11 mouse cellular contexts compared by ENCODE assay signal in genomic region chr17:15192840-15193239, GRCm38 (mm10).
DNase-seq lines count a peak whose midpoint lies in the region; ATAC-seq and TF ChIP-seq lines count a peak whose summit lies in the region.
"Had no signal": no experiment of that assay in that cellular context is flagged by ENCODE, and none has a peak within 500 bp of the region (broad histone marks: within the 10 kb centered on the region; RNA-seq: fewer than 3 reads in every experiment).

No protein-coding gene starts in this region.

- no peak overlapping the region for H3K4me2 ChIP-seq in kidney, embryonic 14.5 days (replicated peaks; ENCODE audit: low read depth, low read length)
- no peak overlapping the region for H3K4me2 ChIP-seq in heart, embryonic 15.5 days
- no peak overlapping the region for H3K4me2 ChIP-seq in kidney, postnatal 0 days (ENCODE audit: low read length)
- no peak overlapping the region for H3K4me2 ChIP-seq in midbrain, embryonic 13.5 days (replicated peaks)
- H3K4me2 ChIP-seq in midbrain, embryonic 16.5 days (ENCODE audit: low read length), result no peak overlapping the region
- H3K4me2 ChIP-seq: embryonic facial prominence, embryonic 12.5 days had no signal

- H3K27ac ChIP-seq in kidney, adult 2 months (ENCODE audit: insufficient read depth, low read depth, low read length), result no peak overlapping the region
- H3K27ac ChIP-seq in kidney, embryonic 14.5 days (ENCODE audit: low read depth, low read length), result no peak overlapping the region
- H3K27ac ChIP-seq in heart, embryonic 15.5 days, result no peak overlapping the region
- no peak overlapping the region for H3K27ac ChIP-seq in kidney, postnatal 0 days
- no peak overlapping the region for H3K27ac ChIP-seq in midbrain, embryonic 13.5 days
- no peak overlapping the region for H3K27ac ChIP-seq in midbrain, embryonic 16.5 days (ENCODE audit: low read length)
- H3K27ac ChIP-seq: embryonic facial prominence, embryonic 12.5 days had no signal

- no peaks in the 10 kb centered on the region for H3K36me3 ChIP-seq in kidney, adult 2 months (ENCODE audit: control insufficient read depth, insufficient read depth, low read length)
- no peaks in the 10 kb centered on the region for H3K36me3 ChIP-seq in kidney, embryonic 14.5 days (ENCODE audit: control insufficient read depth, insufficient read depth, low read length)
- no peaks in the 10 kb centered on the region for H3K36me3 ChIP-seq in heart, embryonic 15.5 days
- no peaks in the 10 kb centered on the region for H3K36me3 ChIP-seq in kidney, postnatal 0 days (ENCODE audit: insufficient read depth, low read length)
- no peaks in the 10 kb centered on the region for H3K36me3 ChIP-seq in midbrain, embryonic 13.5 days
- no peaks in the 10 kb centered on the region for H3K36me3 ChIP-seq in midbrain, embryonic 16.5 days (ENCODE audit: control insufficient read depth, insufficient read depth, low read length)
- H3K36me3 ChIP-seq: embryonic facial prominence, embryonic 12.5 days had no signal

- no peak for TF ChIP-seq POLR2A in kidney, adult 2 months (IDR thresholded peaks at IDR 0.05; ENCODE audit: low read depth, low read length)

- H3K4me1 ChIP-seq in kidney, adult 2 months (ENCODE audit: control insufficient read depth, insufficient read depth, low read length), result no peaks in the 10 kb centered on the region
- peaks cover 12% of the 10 kb centered on the region for H3K4me1 ChIP-seq in kidney, embryonic 14.5 days (ENCODE audit: control insufficient read depth, insufficient read depth, low read length)
- peaks cover 13% of the 10 kb centered on the region for H3K4me1 ChIP-seq in heart, embryonic 15.5 days (replicated peaks)
- peaks cover 5% of the 10 kb centered on the region; the same call in 1 of the 2 replicates for H3K4me1 ChIP-seq in kidney, postnatal 0 days (replicated peaks; ENCODE audit: insufficient read depth, low read length)
- H3K4me1 ChIP-seq in midbrain, embryonic 13.5 days (replicated peaks), result peaks cover 23% of the 10 kb centered on the region
- peaks cover 9% of the 10 kb centered on the region for H3K4me1 ChIP-seq in midbrain, embryonic 16.5 days (ENCODE audit: control insufficient read depth, insufficient read depth, low read length)

- H3K4me3 ChIP-seq in kidney, adult 2 months (ENCODE audit: insufficient read depth, low read depth, low read length), result no peak overlapping the region
- no peak overlapping the region for H3K4me3 ChIP-seq in kidney, embryonic 14.5 days (ENCODE audit: low read length)
- H3K4me3 ChIP-seq in heart, embryonic 15.5 days, result no peak overlapping the region
- H3K4me3 ChIP-seq in kidney, postnatal 0 days (replicated peaks; ENCODE audit: low read depth, low read length), result no peak overlapping the region
- no peak overlapping the region for H3K4me3 ChIP-seq in midbrain, embryonic 13.5 days (replicated peaks)
- H3K4me3 ChIP-seq in midbrain, embryonic 16.5 days (ENCODE audit: low read depth, low read length), result no peak overlapping the region
- H3K4me3 ChIP-seq: embryonic facial prominence, embryonic 12.5 days had no signal

- H3K9me3 ChIP-seq in kidney, embryonic 14.5 days (ENCODE audit: control insufficient read depth, low read length), result no peaks in the 10 kb centered on the region
- H3K9me3 ChIP-seq in heart, embryonic 15.5 days (replicated peaks), result no peaks in the 10 kb centered on the region
- no peaks in the 10 kb centered on the region for H3K9me3 ChIP-seq in kidney, postnatal 0 days (replicated peaks; ENCODE audit: low read length)
- no peaks in the 10 kb centered on the region for H3K9me3 ChIP-seq in midbrain, embryonic 13.5 days
- no peaks in the 10 kb centered on the region for H3K9me3 ChIP-seq in midbrain, embryonic 16.5 days (replicated peaks; ENCODE audit: control insufficient read depth, low read length, poor library complexity, severe bottlenecking)
- H3K9me3 ChIP-seq: embryonic facial prominence, embryonic 12.5 days had no signal

- no peaks in the 10 kb centered on the region for H3K27me3 ChIP-seq in kidney, adult 2 months (replicated peaks; ENCODE audit: control insufficient read depth, insufficient read depth, low read length)
- H3K27me3 ChIP-seq in kidney, embryonic 14.5 days (ENCODE audit: control insufficient read depth, insufficient read depth, low read length), result no peaks in the 10 kb centered on the region
- peaks cover 8% of the 10 kb centered on the region; the same call in 1 of the 2 replicates for H3K27me3 ChIP-seq in heart, embryonic 15.5 days
- no peaks in the 10 kb centered on the region for H3K27me3 ChIP-seq in kidney, postnatal 0 days (ENCODE audit: insufficient read depth, low read length)
- no peaks in the 10 kb centered on the region for H3K27me3 ChIP-seq in midbrain, embryonic 13.5 days
- H3K27me3 ChIP-seq in midbrain, embryonic 16.5 days (ENCODE audit: control insufficient read depth, insufficient read depth, low read depth, low read length), result no peaks in the 10 kb centered on the region
- H3K27me3 ChIP-seq: embryonic facial prominence, embryonic 12.5 days had no signal

- 45% methylated on average over 7 of the region's 7 CpGs for WGBS in kidney, adult 2 months
- whole genome bisulfite sequencing in kidney, embryonic 14.5 days, result 41% methylated on average over 7 of the region's 7 CpGs
- WGBS in heart, embryonic 15.5 days, result 57% methylated on average over 7 of the region's 7 CpGs
- WGBS in kidney, postnatal 0 days, result 26% methylated on average over 7 of the region's 7 CpGs
- WGBS in midbrain, embryonic 13.5 days, result 71% methylated on average over 7 of the region's 7 CpGs
- 67% methylated on average over 7 of the region's 7 CpGs for WGBS in midbrain, embryonic 16.5 days

- no peak for TF ChIP-seq CTCF in kidney, adult 2 months (conservative IDR thresholded peaks at IDR 0.05; ENCODE audit: insufficient read depth, insufficient read length, low read depth, low read length)
- TF ChIP-seq CTCF in kidney, postnatal 0 days (IDR thresholded peaks at IDR 0.05; ENCODE audit: low read depth), result no peak

- no peak for ATAC-seq in kidney, embryonic 14.5 days (ENCODE audit: low FRiP score, low TSS enrichment)
- peak; percentile 43 for ATAC-seq in heart, embryonic 15.5 days (replicated peaks; ENCODE audit: insufficient number of reproducible peaks, insufficient read depth, low FRiP score, low read depth)
- no peak for ATAC-seq in kidney, postnatal 0 days (replicated peaks; ENCODE audit: low FRiP score, low read depth)
- ATAC-seq in midbrain, embryonic 13.5 days, result no peak
- ATAC-seq in midbrain, embryonic 16.5 days, result no peak

- H3K9ac ChIP-seq in kidney, embryonic 14.5 days (ENCODE audit: low read depth, low read length), result no peak overlapping the region
- no peak overlapping the region for H3K9ac ChIP-seq in heart, embryonic 15.5 days
- no peak overlapping the region for H3K9ac ChIP-seq in kidney, postnatal 0 days (ENCODE audit: low read depth, low read length)
- no peak overlapping the region for H3K9ac ChIP-seq in midbrain, embryonic 13.5 days (replicated peaks)
- no peak overlapping the region for H3K9ac ChIP-seq in midbrain, embryonic 16.5 days (ENCODE audit: low read depth, low read length)
- H3K9ac ChIP-seq: embryonic facial prominence, embryonic 12.5 days had no signal

- peak; percentile 30 for DNase-seq in kidney, adult 2 months
- DNase-seq in kidney, postnatal 0 days (ENCODE audit: low spot score), result peak; percentile 24
- peak; percentile 70 to 83 for DNase-seq in lung, postnatal 4 days
- DNase-seq in cerebellum, postnatal 36 days, result no peak
- DNase-seq: gastrocnemius, postnatal 14 days; thymus, postnatal 14 days had no signal

Comparison
In these comparisons a context has a peak if more than half of its experiments do, and no peak if none do; other contexts are left out.
1. DNase-seq: peak in kidney, adult 2 months (single experiment), kidney, postnatal 0 days (single experiment) and lung, postnatal 4 days (2 of 2); none in cerebellum, postnatal 36 days (0 of 2).